Mouse (Mus musculus): ENCODE data around the gene Foxf1. TPM values are rescaled to one million over a fixed set of nuclear protein-coding genes. Genes with fewer than 3 reads are reported as not detected.

Foxf1 gene
- polyA plus RNA-seq (2017; shearing (Covaris generic)) = not detected

GRCm38 (mm10) chr8:121084210-121084951, at the start of gene Foxf1:
TSS of gene Foxf1 (plus strand) at chr8:121084386.

GRCm38 (mm10) chr8:121107668-121108656, 23.8 kb downstream of the Foxf1 start, which contains the start of gene Mthfsd:
TSS of gene Mthfsd (minus strand) at chr8:121108392.

GRCm38 (mm10) chr8:121115948-121116347, 31.8 kb downstream of the Foxf1 start, which contains the start of gene Foxc2:
TSS of gene Foxc2 (plus strand) at chr8:121116171.

GRCm38 (mm10) chr8:121127756-121128375, 43.7 kb downstream of the Foxf1 start, which contains the start of gene Foxl1:
TSS of gene Foxl1 (plus strand) at chr8:121127940.

Other genes starting within 250 kb of the Foxf1 start
- gene Mthfsd, start 24.0 kb downstream of the Foxf1 start, polyA plus RNA-seq (2017; shearing (Covaris generic)) = 44.5 TPM
- 0.17 TPM for gene Foxc2, start 31.8 kb downstream of the Foxf1 start, polyA plus RNA-seq (2017; shearing (Covaris generic))
- not detected for gene Foxl1, start 43.6 kb downstream of the Foxf1 start, polyA plus RNA-seq (2017; shearing (Covaris generic))

Data from CD4-positive, CD25-positive, alpha-beta regulatory T cell (primary cell).